Mouse (Mus musculus) right cerebral cortex, postnatal 4 days (tissue): ENCODE results near the gene Pbx3.

Experiments
- DNase-seq: peaks from one replicate; pipeline ENCODE4 v3.0.0-alpha.2; 2022

Pbx3 gene

GRCm38 (mm10) chr2:34217596-34217995 lies 155.3 kb downstream of the Pbx3 start:
- DNase-seq, result no peak

GRCm38 (mm10) chr2:34215496-34215895 lies 157.4 kb downstream of the Pbx3 start:
- no peak for DNase-seq

GRCm38 (mm10) chr2:34212418-34212817 lies 160.5 kb downstream of the Pbx3 start:
- no peak for DNase-seq

- DNase-seq, result no peak
These were observed 168.1 kb downstream of the Pbx3 start for GRCm38 (mm10) chr2:34204797-34205196.

GRCm38 (mm10) chr2:34204325-34204724 lies 168.6 kb downstream of the Pbx3 start:
- DNase-seq, result no peak

- no peak for DNase-seq
These were observed 178.8 kb downstream of the Pbx3 start for GRCm38 (mm10) chr2:34193870-34194820.

- DNase-seq, result no peak
These were observed 179.7 kb downstream of the Pbx3 start for GRCm38 (mm10) chr2:34193276-34193675.

- no peak for DNase-seq
These were observed 185.6 kb downstream of the Pbx3 start for GRCm38 (mm10) chr2:34187366-34187765.

GRCm38 (mm10) chr2:34181600-34181999 lies 191.3 kb downstream of the Pbx3 start:
- DNase-seq, result no peak

- DNase-seq, result no peak
These were observed 193.6 kb downstream of the Pbx3 start for GRCm38 (mm10) chr2:34179299-34179698.

- DNase-seq, result no peak
These were observed 194.3 kb downstream of the Pbx3 start for GRCm38 (mm10) chr2:34178653-34179052.

GRCm38 (mm10) chr2:34170424-34170823 lies 202.5 kb downstream of the Pbx3 start:
- no peak for DNase-seq

GRCm38 (mm10) chr2:34169626-34170025 lies 203.3 kb downstream of the Pbx3 start:
- no peak for DNase-seq

- no peak for DNase-seq
These were observed 204.8 kb downstream of the Pbx3 start for GRCm38 (mm10) chr2:34168191-34168590.

GRCm38 (mm10) chr2:34162484-34162883 lies 210.5 kb downstream of the Pbx3 start:
- DNase-seq, result no peak

- no peak for DNase-seq
These were observed 215.2 kb downstream of the Pbx3 start for GRCm38 (mm10) chr2:34157746-34158145.

GRCm38 (mm10) chr2:34154833-34155232 lies 218.1 kb downstream of the Pbx3 start:
- DNase-seq, result no peak

- no peak for DNase-seq
These were observed 219.6 kb downstream of the Pbx3 start for GRCm38 (mm10) chr2:34153336-34153735.

- no peak for DNase-seq
These were observed 222.4 kb downstream of the Pbx3 start for GRCm38 (mm10) chr2:34150560-34150959.

- no peak for DNase-seq
These were observed 224.7 kb downstream of the Pbx3 start for GRCm38 (mm10) chr2:34148214-34148613.

GRCm38 (mm10) chr2:34147476-34147875 lies 225.5 kb downstream of the Pbx3 start:
- DNase-seq, result no peak

GRCm38 (mm10) chr2:34147036-34147435 lies 225.9 kb downstream of the Pbx3 start:
- peak; percentile 12 for DNase-seq

- DNase-seq, result no peak
These were observed 226.5 kb downstream of the Pbx3 start for GRCm38 (mm10) chr2:34146431-34146830.

- DNase-seq, result no peak
These were observed 233.3 kb downstream of the Pbx3 start for GRCm38 (mm10) chr2:34139470-34140158.
